Mouse (Mus musculus) embryonic facial prominence, embryonic 15.5 days (tissue): Measurements from ENCODE around the gene Hp1bp3. TPM values are rescaled to one million over a fixed set of nuclear protein-coding genes. Genes with fewer than 3 reads are reported as not detected.

Experiments used
- ATAC-seq: fragments of 200-750 bp; cut with Nextera tagmentation; 2 replicates; pipeline ENCODE4 v1.8.0; 2017; ENCODE audit warnings: low read depth, moderate TSS enrichment; ENCODE audit not compliant: insufficient number of reproducible peaks, low FRiP score, low TSS enrichment
- H3K27ac ChIP-seq: fragments of 300-500 bp; sonication (generic); replicated peaks from 2 replicates; pipeline ENCODE4 v1.5.1; 2015; ENCODE audit warnings: mild to moderate bottlenecking, inconsistent platforms
- H3K27me3 ChIP-seq: fragments of 300-500 bp; sonication (generic); 2 replicates; pipeline ENCODE4 v1.6.1; 2015; ENCODE audit warnings: inconsistent platforms
- H3K36me3 ChIP-seq: fragments of 300-500 bp; sonication (generic); 2 replicates; pipeline ENCODE4 v1.6.1; 2015; ENCODE audit warnings: mild to moderate bottlenecking, inconsistent platforms
- H3K4me1 ChIP-seq: fragments of 300-500 bp; sonication (generic); 2 replicates; pipeline ENCODE4 v1.6.1; 2015; ENCODE audit warnings: inconsistent platforms
- H3K4me2 ChIP-seq: fragments of 300-500 bp; sonication (generic); replicated peaks from 2 replicates; pipeline ENCODE4 v1.6.1; 2015; ENCODE audit warnings: mild to moderate bottlenecking, inconsistent platforms
- H3K4me3 ChIP-seq: fragments of 300-500 bp; sonication (generic); replicated peaks from 2 replicates; pipeline ENCODE4 v1.5.1; 2015; ENCODE audit warnings: mild to moderate bottlenecking, inconsistent platforms
- H3K9ac ChIP-seq: fragments of 300-500 bp; sonication (generic); 2 replicates; pipeline ENCODE4 v1.6.1; 2015; ENCODE audit warnings: inconsistent platforms
- H3K9me3 ChIP-seq: fragments of 300-500 bp; sonication (generic); replicated peaks from 2 replicates; pipeline ENCODE4 v1.6.1; 2016; ENCODE audit warnings: inconsistent platforms
- WGBS: fragments of 180-500 bp; shearing (Covaris S2); methylation state at CpG from one replicate; pipeline ENCODE4 v1.1.7; 2015; 5-methylcytosine and 5-hydroxymethylcytosine counted together
- polyA plus RNA-seq: library from polyadenylated mRNA; unstranded; fragments of >200 nt; fragmentation: Nextera tagmentation; extraction: Ambion mirVana; gene quantifications from 2 replicates; pipeline ENCODE4 v1.2.1, GENCODE M21; 2015

Hp1bp3 gene
- polyA plus RNA-seq, 1 experiment from 2014 or later, result 153 TPM

DNA sequence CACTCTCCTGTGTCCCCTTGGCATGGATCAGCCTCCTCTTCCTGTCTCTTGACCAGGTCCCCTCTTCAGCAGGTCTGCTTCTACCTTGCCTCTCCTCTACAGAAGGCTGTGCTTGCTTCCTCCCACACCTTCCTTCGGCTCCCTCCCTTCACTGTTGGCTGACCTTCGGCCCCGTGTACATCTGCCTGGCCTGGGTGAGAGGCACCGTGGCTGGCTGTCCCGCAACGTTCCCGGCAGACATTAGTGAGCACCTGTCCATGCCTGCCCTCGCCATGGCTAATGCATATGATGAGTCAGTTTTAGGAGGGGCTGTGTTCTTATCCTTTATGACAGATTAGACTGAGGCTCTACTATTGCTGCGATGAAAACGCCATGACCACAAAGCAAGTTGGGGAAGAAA is 51.8 kb downstream of the Hp1bp3 start:
- 82% methylated on average over 10 of the region's 10 CpGs for WGBS
- H3K27ac ChIP-seq, result no peak overlapping the region
- peaks cover 4% of the 10 kb centered on the region for H3K27me3 ChIP-seq
- no peak overlapping the region for H3K4me2 ChIP-seq
- ATAC-seq, result no peak
- no peaks in the 10 kb centered on the region for H3K9me3 ChIP-seq
- no peak overlapping the region for H3K4me3 ChIP-seq
- H3K4me1 ChIP-seq, result peaks cover 11% of the 10 kb centered on the region
- H3K9ac ChIP-seq, result no peak overlapping the region
- H3K36me3 ChIP-seq, result no peaks in the 10 kb centered on the region

DNA sequence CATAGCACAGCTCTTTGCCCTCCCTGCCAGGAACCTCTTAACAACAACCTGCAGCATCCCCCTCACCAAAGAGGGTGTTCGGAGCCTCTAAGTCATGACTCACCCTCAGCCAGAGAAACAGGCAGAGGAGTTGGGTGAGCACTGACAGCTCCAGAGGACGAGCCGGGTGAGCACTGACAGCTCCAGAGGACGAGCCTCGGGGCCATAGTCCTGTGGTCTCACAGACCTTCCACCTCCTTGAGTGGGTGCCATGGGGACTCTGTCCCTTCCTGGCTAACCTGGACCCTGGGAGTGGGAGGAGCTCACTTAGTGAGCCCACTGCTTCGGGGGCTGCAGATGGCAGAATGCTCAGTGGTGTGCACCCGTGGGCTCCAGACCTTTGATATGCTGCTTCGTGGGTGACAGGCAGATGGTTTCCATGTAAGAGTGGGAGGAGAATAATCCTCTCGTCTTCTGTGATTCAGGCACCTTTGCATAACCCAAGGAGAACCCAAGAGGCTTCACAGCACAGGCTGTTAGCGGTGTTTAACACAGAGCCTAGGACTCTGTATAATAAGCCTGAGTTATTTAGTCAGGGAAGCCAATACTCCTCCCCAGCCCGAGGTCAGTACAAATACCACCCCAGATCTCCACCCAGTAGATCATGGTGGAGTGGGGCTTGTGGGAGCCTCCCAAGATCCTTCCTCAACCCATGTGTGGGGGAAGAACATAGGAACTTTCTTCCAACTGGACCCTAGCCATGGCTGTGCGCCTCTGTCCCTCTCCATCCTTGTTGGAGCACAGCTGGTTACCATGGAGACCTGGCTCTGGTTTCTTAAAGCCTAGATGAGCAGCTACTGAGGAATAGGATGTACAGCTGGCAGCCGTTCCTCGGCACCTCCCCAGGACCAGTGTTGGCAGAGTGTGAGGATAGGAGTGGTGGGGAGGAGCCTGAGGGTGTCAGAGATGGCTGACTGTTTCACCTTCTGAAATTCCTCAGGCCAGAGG is 56.2 kb downstream of the Hp1bp3 start:
- Histone ChIP-seq H3K27ac (no peak overlapping the region), H3K27me3 (no peaks in the 10 kb centered on the region), H3K9ac (no peak overlapping the region), H3K4me3 (no peak overlapping the region), H3K9me3 (no peaks in the 10 kb centered on the region), H3K4me2 (no peak overlapping the region), H3K4me1 (peaks cover 7% of the 10 kb centered on the region; the same call in 1 of the 2 replicates), H3K36me3 (no peaks in the 10 kb centered on the region)
- peak; percentile 77 for ATAC-seq
- 52% methylated on average over 14 of the region's 14 CpGs for WGBS

DNA sequence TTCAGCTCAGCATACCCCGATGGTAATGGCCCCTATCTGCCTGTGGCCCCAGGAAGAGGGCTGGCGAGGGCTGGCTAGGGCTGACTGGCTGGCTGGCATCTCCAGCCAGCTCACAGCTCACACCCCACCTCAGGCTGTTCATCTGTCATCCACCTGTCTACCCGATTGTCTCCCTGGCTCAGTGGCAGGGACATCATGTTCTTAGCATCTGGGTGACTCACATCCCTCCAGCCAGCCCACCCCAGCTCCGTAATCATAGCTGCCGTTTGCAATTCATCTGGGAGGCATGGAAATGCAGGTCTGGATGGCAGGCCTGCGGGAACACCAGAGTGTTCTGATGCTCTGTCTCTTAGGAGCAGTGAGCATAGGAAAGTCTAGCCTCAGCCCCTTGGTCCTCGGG is 62.2 kb downstream of the Hp1bp3 start:
- no peak overlapping the region for H3K4me2 ChIP-seq
- 64% methylated on average over 7 of the region's 7 CpGs for WGBS
- no peak overlapping the region for H3K4me3 ChIP-seq
- no peak for ATAC-seq
- no peaks in the 10 kb centered on the region for H3K36me3 ChIP-seq
- no peaks in the 10 kb centered on the region for H3K4me1 ChIP-seq
- no peak overlapping the region for H3K9ac ChIP-seq
- no peaks in the 10 kb centered on the region for H3K9me3 ChIP-seq
- H3K27ac ChIP-seq, result no peak overlapping the region
- no peaks in the 10 kb centered on the region for H3K27me3 ChIP-seq

DNA sequence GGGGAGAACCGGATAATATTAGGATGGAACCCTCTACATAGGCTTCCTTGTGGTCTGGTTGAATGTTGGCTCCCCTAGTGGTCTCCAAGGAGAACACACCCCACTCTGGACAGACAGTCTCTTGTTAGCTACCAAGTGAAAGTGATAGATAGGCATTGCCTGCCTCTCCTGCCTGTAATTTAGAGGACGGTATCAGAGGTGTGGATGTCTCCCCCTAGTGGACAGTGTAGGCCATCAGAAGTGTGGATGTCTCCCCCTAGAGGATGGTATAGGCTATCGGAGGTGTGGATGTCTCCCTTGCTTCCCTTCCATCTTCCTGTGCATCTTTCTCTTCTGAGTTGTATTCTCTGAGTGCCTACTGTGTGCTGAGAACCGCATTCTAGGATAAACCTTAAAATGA is 66.7 kb downstream of the Hp1bp3 start:
- no peak overlapping the region for H3K4me2 ChIP-seq
- 27% methylated on average over 4 of the region's 4 CpGs for WGBS
- no peaks in the 10 kb centered on the region for H3K9me3 ChIP-seq
- 0 out of 2 replicates have a peak, but pooled peaks cover under 1% of the 10 kb centered on the region for H3K27me3 ChIP-seq
- no peak for ATAC-seq
- no peak overlapping the region for H3K4me3 ChIP-seq
- no peak overlapping the region for H3K9ac ChIP-seq
- no peaks in the 10 kb centered on the region for H3K36me3 ChIP-seq
- no peaks in the 10 kb centered on the region for H3K4me1 ChIP-seq
- H3K27ac ChIP-seq, result no peak overlapping the region

DNA sequence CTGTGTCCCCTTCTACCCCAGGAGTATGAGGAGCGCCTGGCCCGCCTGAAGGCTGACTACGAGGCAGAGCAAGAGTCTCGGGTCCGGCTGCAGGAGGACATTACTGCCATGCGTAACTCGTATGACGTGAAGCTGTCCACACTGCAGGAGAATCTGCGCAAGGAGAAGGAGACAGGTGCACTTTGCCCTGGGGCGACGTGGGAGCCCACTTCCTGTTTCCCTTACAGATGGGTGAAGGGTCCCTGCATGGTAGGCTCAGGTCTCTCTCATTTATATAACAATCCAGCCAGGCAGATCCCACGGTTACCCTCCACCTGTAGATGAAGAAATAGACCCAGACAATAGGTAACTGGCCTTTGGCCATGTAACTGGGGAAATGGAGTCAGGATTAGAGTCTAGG is 70.3 kb downstream of the Hp1bp3 start:
- ATAC-seq, result no peak
- no peak overlapping the region for H3K9ac ChIP-seq
- H3K27me3 ChIP-seq, result 0 out of 2 replicates have a peak, but pooled peaks cover 2% of the 10 kb centered on the region
- H3K4me1 ChIP-seq, result no peaks in the 10 kb centered on the region
- H3K27ac ChIP-seq, result no peak overlapping the region
- H3K4me3 ChIP-seq, result no peak overlapping the region
- WGBS, result 78% methylated on average over 12 of the region's 12 CpGs
- no peak overlapping the region for H3K4me2 ChIP-seq
- no peaks in the 10 kb centered on the region for H3K9me3 ChIP-seq
- no peaks in the 10 kb centered on the region for H3K36me3 ChIP-seq

DNA sequence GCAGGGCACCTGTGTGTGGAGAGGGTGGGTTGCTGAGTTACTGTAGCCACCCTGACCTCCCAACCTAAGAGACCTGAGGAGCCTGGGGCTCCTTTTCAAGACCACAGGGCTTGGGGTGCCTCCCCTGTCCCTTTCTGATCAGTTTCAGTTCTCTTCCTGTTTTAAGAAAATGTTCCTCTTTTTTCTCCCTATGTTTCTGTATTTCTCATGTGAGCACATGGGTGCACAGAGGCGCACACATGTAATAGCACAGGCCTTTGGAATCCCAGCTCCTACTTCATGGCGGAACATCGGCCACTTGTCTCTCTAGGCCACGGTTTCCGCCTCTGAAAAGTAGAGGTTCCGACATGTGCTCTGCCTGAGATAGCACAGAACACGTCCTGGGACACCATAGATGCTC is 72.6 kb downstream of the Hp1bp3 start:
- WGBS, result 81% methylated on average over 7 of the region's 7 CpGs
- Histone ChIP-seq H3K36me3 (no peaks in the 10 kb centered on the region), H3K9ac (no peak overlapping the region), H3K27ac (no peak overlapping the region), H3K4me3 (no peak overlapping the region), H3K4me1 (no peaks in the 10 kb centered on the region), H3K4me2 (no peak overlapping the region), H3K27me3 (0 out of 2 replicates have a peak, but pooled peaks cover 2% of the 10 kb centered on the region), H3K9me3 (no peaks in the 10 kb centered on the region)
- ATAC-seq, result no peak

DNA sequence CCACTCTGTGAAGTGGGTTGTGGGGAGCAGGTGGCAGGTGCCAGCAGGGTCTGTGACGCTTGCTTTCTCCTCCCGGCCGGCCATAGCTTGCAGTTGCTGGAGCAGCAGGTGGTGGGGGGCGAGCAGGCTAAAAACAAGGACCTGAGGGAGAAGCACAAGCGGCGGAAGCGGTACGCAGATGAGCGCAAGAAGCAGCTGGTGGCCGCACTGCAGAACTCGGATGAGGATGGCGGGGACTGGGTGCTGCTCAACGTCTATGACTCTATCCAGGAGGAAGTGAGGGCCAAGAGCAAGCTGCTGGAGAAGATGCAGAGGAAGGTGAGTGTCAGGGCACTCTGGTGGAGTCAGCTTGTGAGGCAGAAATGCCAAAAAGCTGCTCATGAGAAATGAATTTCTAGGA is 75.9 kb downstream of the Hp1bp3 start:
- Histone ChIP-seq H3K27ac (no peak overlapping the region), H3K4me2 (no peak overlapping the region), H3K9ac (no peak overlapping the region), H3K9me3 (no peaks in the 10 kb centered on the region), H3K4me3 (no peak overlapping the region), H3K27me3 (0 out of 2 replicates have a peak, but pooled peaks cover 2% of the 10 kb centered on the region), H3K4me1 (no peaks in the 10 kb centered on the region), H3K36me3 (no peaks in the 10 kb centered on the region)
- no peak for ATAC-seq
- WGBS, result 89% methylated on average over 13 of the region's 13 CpGs

DNA sequence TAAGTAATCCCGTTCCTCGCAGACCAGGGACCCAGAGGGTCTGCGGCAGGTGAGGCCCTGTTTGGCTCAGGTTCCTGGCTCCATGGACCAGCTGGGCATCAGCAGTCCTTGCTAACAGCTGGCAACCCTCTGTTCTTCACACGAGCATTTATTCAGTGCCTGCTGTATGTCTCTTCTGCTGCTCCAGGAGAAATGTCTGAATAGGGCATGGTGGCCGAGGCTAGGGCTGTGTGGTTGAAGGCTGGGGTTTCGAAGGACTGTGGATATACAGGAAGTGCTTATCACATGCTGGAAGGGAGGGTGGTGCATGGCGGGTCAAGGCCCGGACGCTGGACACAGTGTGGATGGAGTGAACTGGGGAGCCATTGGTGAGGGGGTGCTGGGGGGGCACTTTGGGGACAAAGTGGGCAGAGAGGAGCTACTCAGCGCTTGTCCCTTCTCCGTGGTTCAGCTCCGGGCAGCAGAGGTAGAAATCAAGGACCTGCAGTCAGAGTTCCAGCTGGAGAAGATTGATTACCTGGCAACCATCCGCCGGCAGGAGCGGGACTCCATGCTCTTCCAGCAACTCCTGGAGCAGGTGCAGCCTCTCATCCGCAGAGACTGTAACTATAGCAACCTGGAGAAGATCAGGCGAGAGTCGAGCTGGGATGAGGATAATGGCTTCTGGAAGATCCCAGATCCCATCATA is 77.3 kb downstream of the Hp1bp3 start:
- 81% methylated on average over 18 of the region's 18 CpGs for WGBS
- Histone ChIP-seq H3K4me3 (no peak overlapping the region), H3K27ac (no peak overlapping the region), H3K36me3 (no peaks in the 10 kb centered on the region), H3K4me1 (no peaks in the 10 kb centered on the region), H3K9me3 (no peaks in the 10 kb centered on the region), H3K4me2 (no peak overlapping the region), H3K9ac (no peak overlapping the region), H3K27me3 (no peaks in the 10 kb centered on the region)
- 0 out of 2 replicates have a peak, but pooled peaks have one; percentile 53 for ATAC-seq

DNA sequence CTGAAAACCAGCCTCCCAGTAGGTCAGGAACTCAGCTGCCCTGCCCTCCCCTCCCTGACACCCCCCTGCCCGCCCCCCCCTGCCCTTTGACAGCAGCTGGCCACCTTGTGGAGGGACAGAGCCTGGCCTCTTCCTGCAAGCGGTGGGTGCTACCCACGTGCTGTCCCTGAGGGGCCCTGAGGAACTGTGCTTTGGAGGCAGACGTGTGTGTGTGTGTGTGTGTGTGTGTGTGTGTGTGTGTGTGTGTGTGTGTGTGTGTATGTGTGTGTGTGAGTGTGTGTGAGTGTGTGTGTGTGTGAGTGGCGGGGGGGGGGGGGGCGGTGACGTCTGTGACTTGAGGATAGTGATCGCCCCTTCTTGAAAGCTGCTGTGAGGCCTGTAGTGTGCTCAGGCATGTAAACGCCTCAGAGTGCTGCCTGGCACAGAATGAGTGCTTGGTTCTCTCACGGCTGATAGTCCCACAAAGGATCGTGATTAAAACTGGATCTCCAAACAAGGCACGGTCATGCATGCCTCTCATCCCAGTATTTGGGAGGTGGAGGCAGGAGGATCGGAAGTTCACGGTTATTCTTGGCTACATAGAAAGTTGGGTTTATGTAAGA is 78.0 kb downstream of the Hp1bp3 start:
- WGBS, result 73% methylated on average over 11 of the region's 14 CpGs
- no peak for ATAC-seq

More for the DNA sequence above, 78.0 kb downstream of the Hp1bp3 start:
- Histone ChIP-seq H3K9me3 (no peaks in the 10 kb centered on the region), H3K36me3 (no peaks in the 10 kb centered on the region), H3K4me1 (no peaks in the 10 kb centered on the region), H3K27ac (no peak overlapping the region), H3K4me3 (no peak overlapping the region), H3K27me3 (no peaks in the 10 kb centered on the region), H3K9ac (no peak overlapping the region), H3K4me2 (no peak overlapping the region)
